Mouse (Mus musculus): Measurements from ENCODE around the gene Abhd6.

GRCm38 (mm10) chr14:7956427-7956826 is 46.3 kb upstream of the Abhd6 start:
- TF ChIP-seq CTCF (IDR thresholded peaks at IDR 0.05; ENCODE audit: extremely low read depth, insufficient read length, insufficient replicate concordance, low read depth, low read length) (no peak), POLR2A (IDR thresholded peaks at IDR 0.05; ENCODE audit: low read depth, low read length) (no peak)

All from small intestine, adult 2 months (tissue).